Mouse (Mus musculus) CD8-positive naive resting alpha-beta T cell, adult 57 days (primary cell): ENCODE results near the gene Ly6g6c. TPM values are rescaled to one million over a fixed set of nuclear protein-coding genes. Genes with fewer than 3 reads are reported as not detected.

Experiments
- total RNA-seq: library from RNA; stranded (reverse); gene quantifications from one replicate; pipeline ENCODE4 v1.2.4, GENCODE M21; 2023

Ly6g6c gene
- total RNA-seq, 1 experiment from 2014 or later, result not detected

Other genes starting within 250 kb of the Ly6g6c start
- 62.5 TPM for gene Stk19, start 228.4 kb upstream of the Ly6g6c start, total RNA-seq
- gene Dxo, start 228.4 kb upstream of the Ly6g6c start, total RNA-seq, result 76.5 TPM
- 106 TPM for gene Skiv2l, start 215.2 kb upstream of the Ly6g6c start, total RNA-seq
- 31.0 TPM for gene Nelfe, start 215.0 kb upstream of the Ly6g6c start, total RNA-seq
- gene Cfb, start 202.9 kb upstream of the Ly6g6c start, total RNA-seq, result 0.61 TPM
- 5.4 TPM for gene Zbtb12, start 185.9 kb upstream of the Ly6g6c start, total RNA-seq
- not detected for gene Gm20547, start 183.3 kb upstream of the Ly6g6c start, total RNA-seq
- gene C2, start 167.1 kb upstream of the Ly6g6c start, total RNA-seq, result 1.9 TPM
- gene Ehmt2, start 166.9 kb upstream of the Ly6g6c start, total RNA-seq, result 120 TPM
- gene Slc44a4, start 150.9 kb upstream of the Ly6g6c start, total RNA-seq, result not detected
- 55.1 TPM for gene Neu1, start 134.1 kb upstream of the Ly6g6c start, total RNA-seq
- gene Hspa1b, start 106.2 kb upstream of the Ly6g6c start, total RNA-seq, result 83.6 TPM
- not detected for gene Gm20481, start 95.5 kb upstream of the Ly6g6c start, total RNA-seq
- gene Hspa1a, start 93.2 kb upstream of the Ly6g6c start, total RNA-seq, result 42.1 TPM
- gene Hspa1l, start 92.7 kb upstream of the Ly6g6c start, total RNA-seq, result not detected
- gene Lsm2, start 83.5 kb upstream of the Ly6g6c start, total RNA-seq, result 27.1 TPM
- 98.2 TPM for gene Vars, start 64.4 kb upstream of the Ly6g6c start, total RNA-seq
- gene Vwa7, start 48.8 kb upstream of the Ly6g6c start, total RNA-seq, result 0.80 TPM
- gene Sapcd1, start 37.4 kb upstream of the Ly6g6c start, total RNA-seq, result 0.70 TPM
- 2.9 TPM for gene Msh5, start 18.6 kb upstream of the Ly6g6c start, total RNA-seq
- gene Clic1, start 15.4 kb upstream of the Ly6g6c start, total RNA-seq, result 149 TPM
- 0.64 TPM for gene Ddah2, start 6.4 kb upstream of the Ly6g6c start, total RNA-seq
- not detected for gene Mpig6b, start 796 bp downstream of the Ly6g6c start, total RNA-seq
- not detected for gene Ly6g6e, start 11.5 kb downstream of the Ly6g6c start, total RNA-seq
- gene Ly6g6d, start 12.7 kb downstream of the Ly6g6c start, total RNA-seq, result not detected
- not detected for gene Ly6g6f, start 20.2 kb downstream of the Ly6g6c start, total RNA-seq
- 70.2 TPM for gene Abhd16a, start 23.9 kb downstream of the Ly6g6c start, total RNA-seq
- not detected for gene Ly6g5c, start 42.9 kb downstream of the Ly6g6c start, total RNA-seq
- gene Ly6g5b, start 50.0 kb downstream of the Ly6g6c start, total RNA-seq, result 0.61 TPM
- 22.8 TPM for gene Gpank1, start 56.1 kb downstream of the Ly6g6c start, total RNA-seq
- gene Csnk2b, start 56.7 kb downstream of the Ly6g6c start, total RNA-seq, result 143 TPM
- 21.0 TPM for gene D17H6S53E, start 61.0 kb downstream of the Ly6g6c start, total RNA-seq
- not detected for gene Apom, start 66.7 kb downstream of the Ly6g6c start, total RNA-seq
- 377 TPM for gene Bag6, start 69.8 kb downstream of the Ly6g6c start, total RNA-seq
- 311 TPM for gene Prrc2a, start 99.5 kb downstream of the Ly6g6c start, total RNA-seq
- 2.4 TPM for gene Aif1, start 110.7 kb downstream of the Ly6g6c start, total RNA-seq
- 19.8 TPM for gene Lst1, start 123.1 kb downstream of the Ly6g6c start, total RNA-seq
- 515 TPM for gene Ltb, start 129.1 kb downstream of the Ly6g6c start, total RNA-seq
- 17.4 TPM for gene Tnf, start 136.6 kb downstream of the Ly6g6c start, total RNA-seq
- 16.4 TPM for gene Lta, start 140.0 kb downstream of the Ly6g6c start, total RNA-seq
- not detected for gene Gm16181, start 155.4 kb downstream of the Ly6g6c start, total RNA-seq
- gene Atp6v1g2, start 168.3 kb downstream of the Ly6g6c start, total RNA-seq, result 2.9 TPM
- 12.2 TPM for gene Nfkbil1, start 170.4 kb downstream of the Ly6g6c start, total RNA-seq
- gene Ddx39b, start 176.4 kb downstream of the Ly6g6c start, total RNA-seq, result 460 TPM
- gene H2-D1, start 197.3 kb downstream of the Ly6g6c start, total RNA-seq, result 2,305 TPM